Mouse (Mus musculus): ENCODE measurements at regions not wholly inside any gene's neighbourhood (a gene's known extent, or its start where the extent isn't known, plus 50 kb on each side); places are given as distances from the start of the nearest gene placed in this dataset.

GRCm38 (mm10) chr1:105093012-105093411 lies 263.5 kb downstream of the Rnf152 start:
- H3K4me3 ChIP-seq (ENCODE audit: extremely low read depth, insufficient read depth, insufficient read length), result no peak overlapping the region
- no peak overlapping the region for H3K27ac ChIP-seq (ENCODE audit: insufficient read depth, low read length)
- no peaks in the 10 kb centered on the region for H3K36me3 ChIP-seq (ENCODE audit: control insufficient read depth, insufficient read depth, low read length)
- H3K4me1 ChIP-seq (ENCODE audit: control insufficient read depth, insufficient read depth, insufficient read length), result no peaks in the 10 kb centered on the region
- WGBS, result 71% methylated on average over 1 of the region's 1 CpGs
- DNase-seq (ENCODE audit: low read depth in 1 of 2, low spot score in 2 of 2), result no peak
- H3K27me3 ChIP-seq (ENCODE audit: control insufficient read depth, insufficient read depth, low read length), result no peaks in the 10 kb centered on the region
- TF ChIP-seq CTCF (IDR thresholded peaks at IDR 0.05; ENCODE audit: extremely low read depth, insufficient read depth, insufficient read length, insufficient replicate concordance) (no peak), POLR2A (IDR thresholded peaks at IDR 0.05; ENCODE audit: low read depth, low read length) (no peak)

- Histone ChIP-seq H3K4me3 (ENCODE audit: extremely low read depth, insufficient read depth, insufficient read length) (no peak overlapping the region), H3K27me3 (ENCODE audit: control insufficient read depth, insufficient read depth, low read length) (no peaks in the 10 kb centered on the region), H3K4me1 (ENCODE audit: control insufficient read depth, insufficient read depth, insufficient read length) (no peaks in the 10 kb centered on the region), H3K36me3 (ENCODE audit: control insufficient read depth, insufficient read depth, low read length) (no peaks in the 10 kb centered on the region), H3K27ac (ENCODE audit: insufficient read depth, low read length) (no peak overlapping the region)
- no peak for TF ChIP-seq POLR2A (IDR thresholded peaks at IDR 0.05; ENCODE audit: low read depth, low read length)
- TF ChIP-seq CTCF (IDR thresholded peaks at IDR 0.05; ENCODE audit: extremely low read depth, insufficient read depth, insufficient read length, insufficient replicate concordance), result no peak
- WGBS, result 51% methylated on average over 6 of the region's 6 CpGs
- DNase-seq (ENCODE audit: low read depth in 1 of 2, low spot score in 2 of 2), result no peak
These were observed 264.1 kb downstream of the Rnf152 start for GRCm38 (mm10) chr1:105092309-105092904.

GRCm38 (mm10) chr1:105088765-105089520 lies 267.6 kb downstream of the Rnf152 start:
- Histone ChIP-seq H3K27me3 (ENCODE audit: control insufficient read depth, insufficient read depth, low read length) (no peaks in the 10 kb centered on the region), H3K4me3 (ENCODE audit: extremely low read depth, insufficient read depth, insufficient read length) (no peak overlapping the region), H3K4me1 (ENCODE audit: control insufficient read depth, insufficient read depth, insufficient read length) (no peaks in the 10 kb centered on the region), H3K36me3 (ENCODE audit: control insufficient read depth, insufficient read depth, low read length) (no peaks in the 10 kb centered on the region), H3K27ac (ENCODE audit: insufficient read depth, low read length) (no peak overlapping the region)
- no peak for DNase-seq (ENCODE audit: low read depth in 1 of 2, low spot score in 2 of 2)
- TF ChIP-seq POLR2A (IDR thresholded peaks at IDR 0.05; ENCODE audit: low read depth, low read length) (no peak), CTCF (IDR thresholded peaks at IDR 0.05; ENCODE audit: extremely low read depth, insufficient read depth, insufficient read length, insufficient replicate concordance) (no peak)
- 89% methylated on average over 7 of the region's 7 CpGs for WGBS

DNA sequence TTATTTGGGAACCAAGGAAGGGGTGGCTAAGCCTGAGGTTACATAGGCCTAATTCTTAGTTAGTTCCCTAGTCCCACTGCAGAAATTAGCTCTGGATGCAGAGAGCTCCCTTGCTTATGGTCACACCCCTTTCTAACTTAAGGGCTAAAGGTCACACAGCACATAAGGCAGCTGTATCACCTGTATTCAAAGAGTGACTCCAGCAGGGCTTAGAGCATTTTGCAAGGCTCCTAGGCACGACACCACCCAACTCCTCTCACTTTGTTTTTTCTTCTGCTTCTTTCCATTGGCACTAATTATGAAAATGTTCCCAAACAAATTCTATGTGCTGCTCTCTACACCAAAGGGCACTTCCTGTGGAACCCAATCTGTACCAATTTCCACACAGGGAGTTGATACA lies 268.9 kb downstream of the Rnf152 start:
- 76% methylated on average over 1 of the region's 1 CpGs for WGBS
- DNase-seq (ENCODE audit: low read depth in 1 of 2, low spot score in 2 of 2), result no peak
- Histone ChIP-seq H3K27me3 (ENCODE audit: control insufficient read depth, insufficient read depth, low read length) (no peaks in the 10 kb centered on the region), H3K36me3 (ENCODE audit: control insufficient read depth, insufficient read depth, low read length) (no peaks in the 10 kb centered on the region), H3K4me3 (ENCODE audit: extremely low read depth, insufficient read depth, insufficient read length) (no peak overlapping the region), H3K27ac (ENCODE audit: insufficient read depth, low read length) (no peak overlapping the region), H3K4me1 (ENCODE audit: control insufficient read depth, insufficient read depth, insufficient read length) (no peaks in the 10 kb centered on the region)
- TF ChIP-seq CTCF (IDR thresholded peaks at IDR 0.05; ENCODE audit: extremely low read depth, insufficient read depth, insufficient read length, insufficient replicate concordance) (no peak), POLR2A (IDR thresholded peaks at IDR 0.05; ENCODE audit: low read depth, low read length) (no peak)

DNA sequence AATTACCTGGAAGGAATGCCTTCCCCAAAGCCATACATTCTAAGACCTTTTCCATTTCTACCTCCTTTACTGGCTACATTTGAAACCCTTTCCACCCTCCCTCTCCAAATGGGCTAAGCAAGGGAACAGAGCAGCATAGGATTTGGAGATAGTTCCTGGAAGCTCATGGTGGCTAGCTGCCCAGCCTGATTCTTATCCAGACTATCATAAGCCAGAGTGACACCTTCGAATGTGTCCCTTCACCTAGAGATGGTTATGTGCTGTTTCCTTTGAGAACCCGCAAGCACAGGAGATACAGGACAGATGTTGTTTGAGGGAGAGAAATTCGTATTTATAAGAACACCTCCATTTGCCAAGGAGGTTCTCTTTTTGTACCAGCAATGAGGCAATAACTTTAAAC lies 272.0 kb downstream of the Rnf152 start:
- no peak overlapping the region for H3K27ac ChIP-seq (ENCODE audit: insufficient read depth, low read length)

GRCm38 (mm10) chr1:105083551-105084103 lies 272.9 kb downstream of the Rnf152 start:
- Histone ChIP-seq H3K27ac (ENCODE audit: insufficient read depth, low read length) (no peak overlapping the region), H3K27me3 (ENCODE audit: control insufficient read depth, insufficient read depth, low read length) (no peaks in the 10 kb centered on the region), H3K4me1 (ENCODE audit: control insufficient read depth, insufficient read depth, insufficient read length) (no peaks in the 10 kb centered on the region), H3K36me3 (ENCODE audit: control insufficient read depth, insufficient read depth, low read length) (no peaks in the 10 kb centered on the region), H3K4me3 (ENCODE audit: extremely low read depth, insufficient read depth, insufficient read length) (no peak overlapping the region)
- TF ChIP-seq POLR2A (IDR thresholded peaks at IDR 0.05; ENCODE audit: low read depth, low read length) (no peak), CTCF (IDR thresholded peaks at IDR 0.05; ENCODE audit: extremely low read depth, insufficient read depth, insufficient read length, insufficient replicate concordance) (no peak)
- WGBS, result 83% methylated on average over 6 of the region's 6 CpGs
- no peak for DNase-seq (ENCODE audit: low read depth in 1 of 2, low spot score in 2 of 2)

More for the DNA sequence above, 272.0 kb downstream of the Rnf152 start:
- Histone ChIP-seq H3K36me3 (ENCODE audit: control insufficient read depth, insufficient read depth, low read length) (no peaks in the 10 kb centered on the region), H3K27me3 (ENCODE audit: control insufficient read depth, insufficient read depth, low read length) (no peaks in the 10 kb centered on the region), H3K4me1 (ENCODE audit: control insufficient read depth, insufficient read depth, insufficient read length) (no peaks in the 10 kb centered on the region), H3K4me3 (ENCODE audit: extremely low read depth, insufficient read depth, insufficient read length) (no peak overlapping the region)
- no peak for TF ChIP-seq POLR2A (IDR thresholded peaks at IDR 0.05; ENCODE audit: low read depth, low read length)
- TF ChIP-seq CTCF (IDR thresholded peaks at IDR 0.05; ENCODE audit: extremely low read depth, insufficient read depth, insufficient read length, insufficient replicate concordance), result no peak
- WGBS, result 84% methylated on average over 3 of the region's 3 CpGs
- DNase-seq (ENCODE audit: low read depth in 1 of 2, low spot score in 2 of 2), result no peak

Data from spleen, adult 2 months (tissue).